Mouse (Mus musculus) lung, postnatal 36 days (tissue): ENCODE results near the gene Dnajc5.
A peak's percentile ranks its signal among the peaks of the same experiment; 100 is the strongest.

Source experiments
- DNase-seq: peaks from one replicate; pipeline ENCODE4 v3.0.0; 2022; ENCODE audit warnings: mixed read lengths

Dnajc5 gene

GRCm38 (mm10) chr2:181520118-181520935 is at the start of gene Dnajc5:
Dnajc5 (plus strand) TSS chr2:181520485.
- peak; percentile 99 for DNase-seq

- peak; percentile 77 for DNase-seq
Measured at GRCm38 (mm10) chr2:181471246-181471645, 49.0 kb upstream of the Dnajc5 start.

GRCm38 (mm10) chr2:181472256-181472827 is 47.9 kb upstream of the Dnajc5 start:
- peak; percentile 50 for DNase-seq

GRCm38 (mm10) chr2:181483120-181483519 is 37.2 kb upstream of the Dnajc5 start:
- DNase-seq: no peak

- DNase-seq: peak; percentile 74
Measured at GRCm38 (mm10) chr2:181483562-181484318, 36.5 kb upstream of the Dnajc5 start.

GRCm38 (mm10) chr2:181484456-181485233 is 35.6 kb upstream of the Dnajc5 start:
- no peak for DNase-seq

GRCm38 (mm10) chr2:181485741-181486140 is 34.5 kb upstream of the Dnajc5 start:
- DNase-seq: no peak

GRCm38 (mm10) chr2:181487338-181488277 is 32.7 kb upstream of the Dnajc5 start:
- DNase-seq: peak; percentile 27

GRCm38 (mm10) chr2:181491432-181492205 is 28.7 kb upstream of the Dnajc5 start:
- DNase-seq: peak; percentile 55

- no peak for DNase-seq
Measured at GRCm38 (mm10) chr2:181492206-181492605, 28.1 kb upstream of the Dnajc5 start.

- no peak for DNase-seq
Measured at GRCm38 (mm10) chr2:181493156-181493927, 26.9 kb upstream of the Dnajc5 start, which contains the start of gene Abhd16b. Abhd16b (plus strand) TSS chr2:181493206.

- DNase-seq: no peak
Measured at GRCm38 (mm10) chr2:181494266-181494945, 25.9 kb upstream of the Dnajc5 start.

- DNase-seq: peak; percentile 50
Measured at GRCm38 (mm10) chr2:181495845-181496244, 24.4 kb upstream of the Dnajc5 start.

GRCm38 (mm10) chr2:181496281-181496680 is 24.0 kb upstream of the Dnajc5 start:
- DNase-seq: peak; percentile 75

GRCm38 (mm10) chr2:181496831-181497547 is 23.3 kb upstream of the Dnajc5 start, which contains the start of gene Tpd52l2:
Tpd52l2 (plus strand) TSS chr2:181497142.
- DNase-seq: peak; percentile 97

GRCm38 (mm10) chr2:181497548-181497875 is 22.8 kb upstream of the Dnajc5 start:
- peak; percentile 84 for DNase-seq

- DNase-seq: no peak
Measured at GRCm38 (mm10) chr2:181498644-181499043, 21.6 kb upstream of the Dnajc5 start.

- no peak for DNase-seq
Measured at GRCm38 (mm10) chr2:181509191-181509590, 11.1 kb upstream of the Dnajc5 start.

- DNase-seq: no peak
Measured at GRCm38 (mm10) chr2:181511231-181511630, 9.1 kb upstream of the Dnajc5 start.
